ENCODE assay signal across 14 mouse cellular contexts in genomic region chr11:109124284-109124683, GRCm38 (mm10). TPM values are rescaled to one million over a fixed set of nuclear protein-coding genes. Genes with fewer than 3 reads are reported as not detected.
DNase-seq lines count a peak whose midpoint lies in the region; ATAC-seq and TF ChIP-seq lines count a peak whose summit lies in the region.
"Had no signal": no experiment of that assay in that cellular context is flagged by ENCODE, and none has a peak within 500 bp of the region (broad histone marks: within the 10 kb centered on the region; RNA-seq: fewer than 3 reads in every experiment).

No protein-coding gene starts in this region.

- H3K36me3 ChIP-seq in heart, adult 2 months (ENCODE audit: control insufficient read depth, insufficient read depth, low read length), result no peaks in the 10 kb centered on the region
- no peaks in the 10 kb centered on the region for H3K36me3 ChIP-seq in ES-E14 (ENCODE audit: control insufficient read depth, insufficient read depth, low read length, poor library complexity, severe bottlenecking)
- no peaks in the 10 kb centered on the region for H3K36me3 ChIP-seq in embryonic facial prominence, embryonic 11.5 days (replicated peaks; ENCODE audit: control insufficient read depth, insufficient read depth, low read depth, low read length)
- no peaks in the 10 kb centered on the region for H3K36me3 ChIP-seq in intestine, embryonic 16.5 days (ENCODE audit: control insufficient read depth, insufficient read depth, low read length)
- H3K36me3 ChIP-seq: embryonic facial prominence, embryonic 15.5 days; liver, embryonic 15.5 days had no signal

- no peak overlapping the region for H3K4me3 ChIP-seq in heart, adult 2 months
- H3K4me3 ChIP-seq in lung, adult 2 months (replicated peaks; ENCODE audit: extremely low read depth, low read depth, low read length), result no peak overlapping the region
- H3K4me3 ChIP-seq in ES-E14 (ENCODE audit: insufficient read depth in 1 of 2, low read depth in 1 of 2, low read length in 2 of 2, poor library complexity in 1 of 2, severe bottlenecking in 1 of 2), result no peak overlapping the region
- no peak overlapping the region for H3K4me3 ChIP-seq in embryonic facial prominence, embryonic 11.5 days (ENCODE audit: low read depth, low read length)
- H3K4me3 ChIP-seq in intestine, embryonic 16.5 days (ENCODE audit: low read length), result no peak overlapping the region
- H3K4me3 ChIP-seq: embryonic facial prominence, embryonic 15.5 days; liver, embryonic 15.5 days had no signal

- no peaks in the 10 kb centered on the region for H3K9me3 ChIP-seq in ES-E14 (ENCODE audit: control insufficient read depth, insufficient read depth, low read depth, low read length)
- H3K9me3 ChIP-seq in embryonic facial prominence, embryonic 11.5 days (replicated peaks; ENCODE audit: control insufficient read depth, low read length), result no peaks in the 10 kb centered on the region
- no peaks in the 10 kb centered on the region for H3K9me3 ChIP-seq in intestine, embryonic 16.5 days (ENCODE audit: control insufficient read depth, low read length)
- H3K9me3 ChIP-seq: embryonic facial prominence, embryonic 15.5 days; liver, embryonic 15.5 days had no signal

- TF ChIP-seq CTCF in heart, adult 2 months (IDR thresholded peaks at IDR 0.05), result peak; percentile 31
- TF ChIP-seq CTCF in lung, adult 2 months (IDR thresholded peaks at IDR 0.05; ENCODE audit: insufficient read depth, low read length), result peak; percentile 31; the same call in 1 of the 2 replicates

- H3K9ac ChIP-seq in heart, adult 2 months (ENCODE audit: low read depth, low read length), result no peak overlapping the region
- no peak overlapping the region for H3K9ac ChIP-seq in ES-E14 (ENCODE audit: insufficient read depth, low read depth, low read length, poor library complexity, severe bottlenecking)
- H3K9ac ChIP-seq in embryonic facial prominence, embryonic 11.5 days (replicated peaks; ENCODE audit: low read length), result no peak overlapping the region
- no peak overlapping the region for H3K9ac ChIP-seq in intestine, embryonic 16.5 days (ENCODE audit: low read depth, low read length)
- H3K9ac ChIP-seq: embryonic facial prominence, embryonic 15.5 days; liver, embryonic 15.5 days had no signal

- intact Hi-C loops in heart, adult 2 months (cut with DNase I), result no loop called here
- intact Hi-C loops in heart, postnatal 14 days (cut with DNase I), result no loop called here

- TF ChIP-seq EP300 in heart, adult 2 months (IDR thresholded peaks at IDR 0.05; ENCODE audit: insufficient read depth, low read depth, low read length), result no peak

- H3K4me2 ChIP-seq in embryonic facial prominence, embryonic 11.5 days (ENCODE audit: low read depth, low read length), result no peak overlapping the region
- H3K4me2 ChIP-seq in intestine, embryonic 16.5 days (ENCODE audit: low read depth, low read length), result no peak overlapping the region
- H3K4me2 ChIP-seq: embryonic facial prominence, embryonic 15.5 days; liver, embryonic 15.5 days had no signal

- H3K4me1 ChIP-seq in heart, adult 2 months (ENCODE audit: control insufficient read depth, insufficient read depth, low read length), result no peaks in the 10 kb centered on the region; the same call in 1 of the 2 replicates
- peaks cover 3% of the 10 kb centered on the region; the same call in 1 of the 2 replicates for H3K4me1 ChIP-seq in lung, adult 2 months (ENCODE audit: control insufficient read depth, insufficient read depth, low read length)
- H3K4me1 ChIP-seq in ES-E14 (ENCODE audit: control insufficient read depth in 2 of 2, insufficient read depth in 2 of 2, low read length in 2 of 2, poor library complexity in 1 of 2), result no peaks in the 10 kb centered on the region
- no peaks in the 10 kb centered on the region for H3K4me1 ChIP-seq in embryonic facial prominence, embryonic 11.5 days (ENCODE audit: control insufficient read depth, insufficient read depth, low read length)
- no peaks in the 10 kb centered on the region for H3K4me1 ChIP-seq in intestine, embryonic 16.5 days (ENCODE audit: control insufficient read depth, insufficient read depth, low read length)
- H3K4me1 ChIP-seq: liver, embryonic 15.5 days had no signal

- TF ChIP-seq POLR2A in heart, adult 2 months (IDR thresholded peaks at IDR 0.05; ENCODE audit: insufficient read depth, low read depth, low read length), result no peak
- TF ChIP-seq POLR2A in lung, adult 2 months (IDR thresholded peaks at IDR 0.05; ENCODE audit: borderline replicate concordance, extremely low read depth, low read depth, low read length), result no peak

- DNase-seq in heart, adult 2 months, result no peak
- no peak for DNase-seq in heart, postnatal 14 days
- DNase-seq in lung, adult 2 months, result no peak
- DNase-seq in lung, postnatal 14 days, result no peak
- peak; percentile 33 for DNase-seq in ES-E14 (ENCODE audit: low read depth, low spot score)
- DNase-seq in embryonic facial prominence, embryonic 11.5 days (ENCODE audit: low spot score), result peak; percentile 45
- DNase-seq in natural killer cell, adult 2 months (ENCODE audit: low spot score in 2 of 2), result no peak
- DNase-seq: gastrocnemius, postnatal 10 days; right cerebral cortex, adult 18-20 months; thymus, postnatal 14 days had no signal

- H3K79me2 ChIP-seq in heart, adult 2 months (replicated peaks; ENCODE audit: control insufficient read depth, insufficient read depth, low read length), result no peaks in the 10 kb centered on the region

- no peak for ATAC-seq in embryonic facial prominence, embryonic 11.5 days (replicated peaks; ENCODE audit: insufficient number of reproducible peaks, low FRiP score, low TSS enrichment, low read depth)
- no peak for ATAC-seq in intestine, embryonic 16.5 days

- in situ Hi-C loops in ES-E14 (cut with MboI; ENCODE audit: low sequenced_read_pairs in 2 of 2, unreplicated experiment in 2 of 2), result no loop called here

- WGBS in heart, adult 2 months, result 63% methylated on average over 3 of the region's 3 CpGs
- 68% methylated on average over 3 of the region's 3 CpGs for WGBS in lung, adult 2 months
- WGBS in embryonic facial prominence, embryonic 11.5 days, result 64% methylated on average over 3 of the region's 3 CpGs
- 66% methylated on average over 3 of the region's 3 CpGs for WGBS in intestine, embryonic 16.5 days

- no peak overlapping the region for H3K27ac ChIP-seq in heart, adult 2 months
- no peak overlapping the region for H3K27ac ChIP-seq in ES-E14 (ENCODE audit: insufficient read depth, low read depth, low read length, poor library complexity, severe bottlenecking)
- no peak overlapping the region for H3K27ac ChIP-seq in embryonic facial prominence, embryonic 11.5 days (replicated peaks; ENCODE audit: low read depth, low read length)
- no peak overlapping the region for H3K27ac ChIP-seq in intestine, embryonic 16.5 days (ENCODE audit: low read length)
- H3K27ac ChIP-seq: embryonic facial prominence, embryonic 15.5 days; liver, embryonic 15.5 days had no signal

- no peaks in the 10 kb centered on the region for H3K27me3 ChIP-seq in heart, adult 2 months (ENCODE audit: control insufficient read depth, insufficient read depth, low read length)
- H3K27me3 ChIP-seq in embryonic facial prominence, embryonic 11.5 days (ENCODE audit: control insufficient read depth, insufficient read depth, low read length), result no peaks in the 10 kb centered on the region
- H3K27me3 ChIP-seq in intestine, embryonic 16.5 days (replicated peaks; ENCODE audit: control insufficient read depth, insufficient read depth, low read length), result no peaks in the 10 kb centered on the region
- H3K27me3 ChIP-seq: embryonic facial prominence, embryonic 15.5 days; liver, embryonic 15.5 days had no signal

TF ChIP-seq in ES-E14, 5 proteins besides CTCF, POLR2A, EP300 and RAD21:
- TF ChIP-seq ZC3H11A (IDR thresholded peaks at IDR 0.05; ENCODE audit: borderline replicate concordance, low read depth, low read length) (peak; percentile 78; the same call in 1 of the 2 replicates), CHD2 (IDR thresholded peaks at IDR 0.05; ENCODE audit: low read depth, low read length) (no peak)

RNA-seq across cellular contexts. Expression of gene E030025P04Rik, which starts 19.9 kb away (rescaled TPM):
- total RNA-seq in heart, adult 2 months (2021), result not detected
- not detected in 2 replicates for polyA plus RNA-seq in heart, adult 2 months (2012; rRNA removed)
- total RNA-seq in heart, postnatal 14 days (2021), result not detected
- 0.11 and 0.25 TPM in 2 replicates for polyA plus RNA-seq in lung, adult 2 months (2012; rRNA removed)
- not detected in 2 replicates for total RNA-seq in ES-E14 (2012; rRNA removed)
- not detected in 2 replicates for polyA plus RNA-seq in embryonic facial prominence, embryonic 11.5 days (2014; fragmentation: Nextera tagmentation; extraction: Ambion mirVana)
- not detected in 2 replicates for polyA plus RNA-seq in intestine, embryonic 16.5 days (2015; fragmentation: Nextera tagmentation; extraction: Ambion mirVana)
- total RNA-seq: gastrocnemius, postnatal 10 days; hematopoietic stem cell, adult 5-6 weeks had no signal
- polyA plus RNA-seq: embryonic facial prominence, embryonic 15.5 days; liver, embryonic 15.5 days had no signal

Comparison
In these comparisons a context has a peak if more than half of its experiments do, and no peak if none do; other contexts are left out.
1. DNase-seq: peak in ES-E14 (single experiment) and embryonic facial prominence, embryonic 11.5 days (single experiment); none in heart, adult 2 months (0 of 2), heart, postnatal 14 days (0 of 2), lung, adult 2 months (single experiment), lung, postnatal 14 days (single experiment) and natural killer cell, adult 2 months (0 of 2).